Mouse (Mus musculus) heart, adult 11 months (tissue): ENCODE data around the gene Olfr1351.
"Not testable (repeated sequence)": the region's sequence is repeated elsewhere in the genome, so short reads cannot be mapped to it uniquely, and the experiment has no call there.

Source experiments
- DNase-seq: peaks from one replicate; pipeline ENCODE4 v3.0.0; 2022

The Olfr1351 gene

DNA sequence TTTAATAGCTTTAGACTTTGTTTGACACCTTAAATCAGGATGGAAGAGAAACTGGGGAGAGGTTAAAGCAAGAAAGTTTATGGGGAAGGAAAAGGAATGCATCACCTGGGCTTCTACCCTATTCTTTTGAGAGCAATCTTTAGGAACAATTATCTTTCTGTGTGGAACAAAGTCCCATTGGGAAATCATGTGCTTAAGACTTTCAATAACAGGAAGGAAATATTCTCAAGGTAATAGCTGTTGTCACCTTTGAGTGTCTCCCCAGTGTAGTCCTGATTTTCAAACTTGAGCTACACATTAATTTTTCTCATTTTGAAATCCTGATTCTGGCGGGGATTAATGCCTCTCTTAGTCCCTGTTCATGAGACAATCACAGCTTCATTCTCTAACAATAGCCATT, at the start of gene Olfr1351:
Gene Olfr1351 (plus strand): TSS at position 301 of the 400 bp plus-strand sequence.
- DNase-seq, result no peak

DNA sequence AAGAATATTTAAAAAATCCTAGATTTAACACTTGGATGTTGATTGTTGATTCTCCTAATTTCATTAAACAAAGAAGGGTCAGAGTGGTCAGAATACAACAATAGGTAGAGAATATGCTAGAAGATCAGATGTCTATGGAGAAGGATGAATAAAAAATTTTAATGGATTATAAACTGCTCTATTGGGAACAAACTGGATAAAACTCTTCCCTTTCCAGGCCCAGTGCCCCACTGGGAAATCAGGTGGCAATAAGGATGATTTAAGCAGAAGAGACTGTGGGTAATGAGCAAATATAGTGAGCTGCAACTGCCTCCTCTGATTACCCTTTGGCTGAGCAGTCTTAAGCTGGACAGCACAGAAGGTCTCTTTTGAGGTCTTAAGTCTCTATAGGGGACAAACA, 49.3 kb upstream of the Olfr1351 start, which contains the start of gene Olfr1353:
Gene Olfr1353 (plus strand): TSS at position 301 of the 400 bp plus-strand sequence.
- DNase-seq, result not testable (repeated sequence)

DNA sequence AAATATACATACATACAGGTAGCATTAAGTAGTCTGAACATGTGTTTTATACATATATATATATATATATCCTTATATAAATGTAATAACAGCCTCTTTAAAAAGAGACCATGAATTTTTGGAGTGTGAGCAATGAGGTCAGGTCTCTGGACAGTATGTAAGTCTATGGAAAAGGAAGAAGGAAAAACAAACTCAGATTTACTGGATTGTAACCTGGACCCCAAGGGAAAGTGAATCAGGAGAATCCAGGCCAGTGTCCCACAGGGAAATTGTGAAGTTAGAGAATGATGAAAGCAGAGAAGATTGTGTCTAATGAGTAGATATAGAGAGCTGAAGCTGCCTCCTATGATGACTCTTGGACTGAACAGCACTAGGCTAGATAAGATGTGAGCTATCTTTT, 31.5 kb upstream of the Olfr1351 start, which contains the start of gene Olfr1352:
Gene Olfr1352 (plus strand): TSS at position 301 of the 400 bp plus-strand sequence.
- DNase-seq, result no peak

DNA sequence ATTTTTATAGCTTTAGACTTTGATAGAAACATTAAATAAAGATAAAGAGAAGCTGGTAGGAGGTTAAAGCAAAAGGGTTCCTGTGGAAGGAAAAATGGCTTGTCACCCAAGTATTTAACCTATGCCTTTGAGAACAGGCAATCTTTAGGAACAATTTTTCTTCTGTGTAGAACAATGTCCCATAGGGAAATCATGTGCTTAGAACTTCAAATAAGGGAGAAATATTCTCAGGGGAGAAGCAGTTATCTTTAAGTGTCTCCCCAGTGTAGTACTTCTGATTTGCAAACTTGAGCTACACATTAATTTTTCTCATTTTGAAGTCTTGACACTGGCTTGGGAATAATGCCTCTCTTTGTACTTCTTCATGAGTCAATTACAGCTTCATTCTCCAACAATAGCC, 16.2 kb downstream of the Olfr1351 start, which contains the start of gene Olfr57:
Gene Olfr57 (plus strand): TSS at position 301 of the 400 bp plus-strand sequence.
- no peak for DNase-seq

DNA sequence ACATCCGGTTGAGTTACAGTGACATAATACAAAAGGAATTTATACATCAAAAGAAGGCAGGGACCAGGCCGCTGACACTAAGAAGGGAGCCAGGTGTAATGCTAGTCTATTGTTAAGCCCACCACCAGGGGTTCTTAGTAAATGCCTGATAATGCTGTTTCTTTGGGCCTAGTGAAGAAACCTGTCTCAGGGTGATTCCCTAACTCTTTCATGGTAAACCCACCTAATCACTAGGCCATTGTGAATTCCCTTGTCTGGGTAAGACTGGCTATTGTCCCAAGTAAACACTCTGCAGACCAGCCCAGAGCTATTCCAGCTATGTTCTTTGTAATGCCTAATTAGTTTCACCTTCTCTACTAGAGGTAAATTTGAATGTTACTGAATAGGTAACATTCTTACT, 30.2 kb downstream of the Olfr1351 start:
- DNase-seq, result not testable (repeated sequence)

DNA sequence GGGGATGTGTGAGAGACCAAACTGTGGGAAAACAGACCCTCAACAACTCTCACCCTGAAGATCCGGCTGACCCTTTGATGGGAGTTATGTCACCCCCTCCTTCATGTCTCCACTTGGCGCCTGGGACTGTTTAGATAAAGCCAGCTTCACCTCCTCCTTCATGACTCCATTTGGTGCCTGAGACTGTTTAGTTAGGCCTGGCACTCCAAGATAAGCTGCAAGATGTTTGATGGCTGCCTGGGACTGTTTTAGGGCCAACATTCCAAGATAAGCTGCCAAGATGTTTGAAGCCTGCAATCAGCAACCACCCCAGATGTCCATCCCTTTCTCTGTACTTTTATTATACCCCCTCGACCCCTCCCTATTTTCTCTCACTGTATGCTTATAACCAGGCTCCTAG, 45.1 kb downstream of the Olfr1351 start:
- DNase-seq, result not testable (repeated sequence)
